Mouse (Mus musculus): ENCODE measurements around the gene Kcnmb4.

Gene Kcnmb4

DNA sequence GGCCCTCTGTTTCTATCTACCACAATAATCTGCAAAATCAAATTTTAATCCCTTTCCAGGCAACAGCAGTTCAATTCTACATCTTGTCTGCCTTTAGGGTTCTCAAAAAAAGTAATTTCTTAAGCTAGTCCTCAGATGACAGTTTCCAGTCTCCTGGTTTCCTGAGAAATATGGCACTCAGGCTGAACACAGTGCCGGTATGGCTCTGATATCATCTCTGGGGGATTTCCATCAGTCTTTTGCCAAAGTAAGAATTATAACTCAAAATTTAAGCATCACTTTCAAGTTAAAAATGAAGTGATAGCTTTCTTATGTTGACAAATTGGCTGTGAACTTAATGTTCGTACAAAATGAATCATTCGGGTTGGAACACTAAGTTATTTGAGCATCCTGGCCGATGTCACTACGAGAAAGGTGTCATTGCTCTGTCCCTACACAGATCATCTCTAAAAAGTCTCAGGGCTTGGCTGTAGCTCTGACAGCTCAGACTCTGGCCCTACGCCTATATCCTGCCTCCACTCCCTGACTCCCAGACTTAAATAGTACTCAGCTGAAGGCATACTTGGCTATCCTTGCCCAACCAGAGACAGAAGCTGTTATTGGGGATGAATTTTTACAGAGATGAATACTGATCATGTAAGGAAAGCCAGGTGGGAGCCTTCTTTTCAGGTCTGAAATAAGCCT lies 70.8 kb downstream of the Kcnmb4 start:
- in situ Hi-C loops (cut with MboI), result no loop called here

DNA sequence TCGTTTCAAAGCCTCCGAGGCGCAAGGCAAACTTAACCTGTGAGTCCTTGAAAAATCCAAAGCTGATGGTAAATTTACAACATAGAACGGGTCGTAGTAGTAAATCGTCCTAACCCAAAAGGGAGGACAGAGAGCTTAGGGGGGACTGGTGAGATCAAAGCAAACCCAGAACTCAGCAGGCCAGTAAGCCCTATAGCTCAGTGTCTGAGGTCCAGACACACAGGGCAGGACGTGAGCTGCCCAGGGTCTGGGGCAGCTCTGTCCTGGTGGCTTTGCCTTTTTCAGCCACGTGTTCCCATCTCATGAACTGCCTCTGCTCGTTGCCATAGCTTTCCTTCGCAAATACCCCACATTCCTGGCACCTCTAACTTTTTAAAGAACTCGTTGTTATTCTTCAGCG lies 75.7 kb downstream of the Kcnmb4 start:
- in situ Hi-C loops (cut with MboI), result no loop called here

- in situ Hi-C loops (cut with MboI), result no loop called here
These were observed 76.1 kb downstream of the Kcnmb4 start for GRCm38 (mm10) chr10:116397573-116397972.

DNA sequence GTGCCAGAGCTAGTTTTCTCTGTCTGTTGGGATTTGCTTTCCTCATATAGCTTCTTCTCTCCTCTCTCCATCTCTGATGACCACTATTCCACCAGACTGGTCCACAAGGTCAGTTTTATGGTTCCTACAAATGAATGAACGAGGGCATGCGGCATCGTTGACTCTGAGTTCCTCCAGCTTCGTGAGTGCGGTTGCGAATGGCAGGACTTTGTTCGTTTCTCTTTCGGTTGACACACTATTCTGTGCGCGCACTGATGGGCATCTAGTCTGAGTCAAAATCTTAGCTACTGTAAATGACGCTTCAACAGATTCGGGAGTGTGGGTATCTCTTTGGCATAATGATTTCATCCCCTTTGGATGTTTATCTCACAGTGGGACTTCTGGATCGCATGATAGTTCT lies 76.7 kb downstream of the Kcnmb4 start:
- in situ Hi-C loops (cut with MboI), result no loop called here

DNA sequence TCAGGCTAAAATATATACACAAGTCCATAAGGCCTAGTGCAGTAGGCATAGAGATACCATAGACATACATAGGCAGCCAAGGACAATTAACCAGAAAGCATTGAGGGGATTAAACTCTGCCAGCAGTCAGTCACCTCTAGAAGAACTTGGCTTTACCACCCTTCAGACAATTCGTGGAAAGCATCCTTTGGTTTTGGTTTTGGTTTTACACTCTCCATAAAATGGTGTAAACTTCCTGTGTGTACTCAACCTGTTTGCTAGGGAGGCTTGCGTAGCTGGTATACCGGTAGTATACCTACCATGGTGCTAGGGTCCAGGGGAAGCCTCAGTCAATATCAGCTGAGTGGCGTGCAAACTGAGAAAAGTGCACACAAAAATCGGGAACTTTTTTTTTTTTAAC lies 77.4 kb downstream of the Kcnmb4 start:
- in situ Hi-C loops (cut with MboI), result no loop called here

DNA sequence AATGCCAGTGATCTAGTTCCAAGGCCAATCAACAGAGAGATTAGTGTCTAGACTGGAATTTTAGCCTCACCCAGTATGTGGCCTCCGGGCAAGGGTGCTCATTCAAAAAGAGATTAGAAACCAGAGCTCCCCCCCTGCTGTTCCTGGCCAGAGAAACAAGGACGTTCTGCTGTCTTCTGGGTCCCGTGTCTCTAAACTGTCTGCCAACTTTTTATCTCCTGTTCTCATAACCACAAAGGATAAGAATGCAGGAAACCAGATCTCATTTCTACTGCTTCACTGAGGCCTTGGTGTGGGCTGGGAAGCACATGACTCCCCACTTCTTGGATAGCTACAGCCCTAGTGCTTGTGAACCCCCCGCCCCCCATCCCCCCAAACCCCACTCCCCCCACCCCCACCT lies 79.1 kb downstream of the Kcnmb4 start:
- in situ Hi-C loops (cut with MboI), result no loop called here

DNA sequence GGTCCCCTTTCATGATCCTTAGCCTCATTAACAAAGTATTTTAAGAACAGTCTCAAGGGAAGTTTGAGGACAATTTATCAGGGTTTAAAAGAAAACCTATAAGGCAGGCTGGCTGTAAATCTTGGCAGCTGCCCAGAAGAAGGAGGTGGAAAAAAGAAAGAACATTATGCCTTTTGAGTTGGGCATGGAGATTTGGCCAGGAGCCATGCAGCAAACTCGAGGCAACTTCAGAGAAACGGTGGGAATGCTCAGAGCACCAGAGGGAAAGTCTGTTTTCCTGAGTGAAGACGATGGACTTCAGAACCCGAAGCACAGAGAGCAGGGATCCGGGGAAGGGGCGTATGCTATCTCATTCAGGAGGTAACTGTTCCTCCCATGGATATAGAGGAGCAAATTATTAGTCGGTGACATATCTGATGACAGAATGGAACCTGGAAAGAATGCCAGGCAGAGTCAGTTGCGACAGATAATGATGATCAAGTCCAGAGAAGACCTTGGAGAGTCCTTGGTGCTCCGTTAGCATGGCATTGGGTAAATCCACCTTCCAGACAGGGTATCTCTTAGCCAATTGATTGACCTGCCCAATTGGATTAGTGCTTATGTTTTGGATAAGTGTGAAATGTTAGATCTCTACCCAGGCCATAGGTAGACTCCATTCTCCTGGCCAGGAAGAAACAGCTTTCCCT lies 79.7 kb downstream of the Kcnmb4 start:
- in situ Hi-C loops (cut with MboI), result no loop called here

DNA sequence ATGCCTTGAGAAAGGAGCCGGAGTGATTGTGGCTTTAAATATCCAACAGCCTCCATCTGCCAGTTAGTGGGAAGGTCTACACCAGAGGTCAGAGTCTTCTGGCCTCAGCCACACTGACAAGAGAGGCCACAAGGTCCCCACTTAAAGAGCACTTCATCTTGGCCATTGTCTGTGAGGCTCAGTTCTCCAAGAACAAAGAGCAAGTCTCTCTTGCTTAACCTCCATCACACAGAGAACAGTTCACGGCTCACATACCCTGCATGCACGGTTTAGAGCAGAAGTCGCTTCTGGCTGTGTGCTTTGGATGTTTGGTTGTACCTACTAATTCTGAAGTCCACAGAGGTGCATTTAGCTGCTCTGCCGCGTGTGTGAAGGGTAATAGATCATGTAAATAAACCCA lies 84.8 kb downstream of the Kcnmb4 start:
- in situ Hi-C loops (cut with MboI), result no loop called here

DNA sequence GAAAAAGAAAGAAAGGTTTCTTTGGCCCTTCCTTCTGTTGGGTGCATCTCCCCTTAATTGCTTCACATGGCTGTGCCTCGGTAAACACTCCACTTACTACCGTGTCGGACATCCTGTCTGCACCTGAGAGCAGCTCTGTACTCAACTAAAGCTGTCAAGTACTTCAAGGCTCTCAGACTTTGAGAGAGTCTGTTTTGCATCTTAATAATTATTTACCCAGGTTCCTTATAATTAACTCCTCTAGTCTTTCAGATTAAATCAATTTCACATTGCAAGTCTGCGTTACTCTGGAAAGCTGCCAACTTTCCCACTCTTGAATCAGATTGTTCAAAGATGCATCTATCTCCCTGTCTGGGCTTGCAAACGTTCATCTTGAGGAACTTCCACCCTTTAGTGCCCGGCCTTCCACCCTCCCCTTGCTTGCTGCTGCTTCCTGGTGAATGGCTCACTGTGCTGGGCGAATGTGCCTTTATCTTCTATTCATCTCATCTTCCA lies 87.2 kb downstream of the Kcnmb4 start:
- in situ Hi-C loops (cut with MboI), result no loop called here

- in situ Hi-C loops (cut with MboI), result no loop called here
These were observed 89.3 kb downstream of the Kcnmb4 start for GRCm38 (mm10) chr10:116384401-116384800.

DNA sequence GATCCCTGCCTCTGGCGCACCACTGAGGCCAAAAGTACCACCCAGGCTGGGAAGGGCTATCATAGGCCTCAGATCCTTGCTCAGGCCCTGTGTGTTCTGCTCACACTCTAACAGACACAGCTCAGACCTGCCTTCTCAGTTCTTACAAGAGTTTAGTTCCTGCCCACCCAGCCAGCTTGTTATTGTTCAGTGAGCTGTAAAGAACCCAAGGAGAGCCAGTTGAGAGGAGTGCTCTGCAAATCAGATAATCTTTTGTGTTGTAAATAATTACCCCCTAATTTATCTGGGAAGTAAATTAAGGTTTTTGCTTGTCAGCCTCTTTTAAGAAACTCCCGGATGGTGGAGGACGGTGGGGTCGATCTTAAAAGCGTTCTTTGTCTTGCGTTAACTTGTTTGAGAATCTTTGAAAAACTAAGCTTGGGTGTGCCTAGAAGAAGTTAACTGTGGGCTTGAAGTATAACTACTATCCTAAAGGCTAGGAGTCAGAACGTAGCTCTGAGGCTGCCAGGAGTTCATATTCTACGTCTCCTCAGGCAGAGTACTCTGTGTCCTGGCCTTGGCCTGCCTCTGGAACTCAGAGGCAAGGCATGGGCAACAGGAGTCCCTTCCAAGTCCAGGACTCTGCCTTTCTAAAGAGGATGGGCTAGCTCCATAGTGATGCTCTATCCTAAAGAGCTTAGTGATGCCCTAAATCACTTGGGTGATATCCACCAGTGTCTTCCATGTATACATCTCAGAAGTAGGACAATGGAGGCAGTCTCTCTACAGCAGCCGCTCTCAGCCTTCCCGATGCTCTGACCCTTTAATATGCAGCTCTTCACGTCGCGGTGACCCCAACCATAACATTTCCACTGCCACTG lies 90.6 kb downstream of the Kcnmb4 start:
- in situ Hi-C loops (cut with MboI), result no loop called here

GRCm38 (mm10) chr10:116376853-116377252 lies 96.8 kb downstream of the Kcnmb4 start:
- in situ Hi-C loops (cut with MboI), result no loop called here

- in situ Hi-C loops (cut with MboI), result no loop called here
These were observed 99.6 kb downstream of the Kcnmb4 start for GRCm38 (mm10) chr10:116374111-116374510.

GRCm38 (mm10) chr10:116370991-116371725 lies 102.5 kb downstream of the Kcnmb4 start:
- in situ Hi-C loops (cut with MboI), result no loop called here

Measured in mature B cell (primary cell).